Mouse (Mus musculus) midbrain, embryonic 15.5 days (tissue): ENCODE measurements around the gene Shkbp1. TPM values are rescaled to one million over a fixed set of nuclear protein-coding genes. Genes with fewer than 3 reads are reported as not detected.
A peak's percentile ranks its signal among the peaks of the same experiment; 100 is the strongest.

Source experiments
- ATAC-seq: fragments of 200-750 bp; cut with Nextera tagmentation; replicated peaks from 2 replicates; pipeline ENCODE4 v1.8.0; 2017; ENCODE audit warnings: moderate TSS enrichment
- H3K27ac ChIP-seq: fragments of 300-500 bp; sonication (generic); 2 replicates; pipeline ENCODE4 v1.5.1; 2015; ENCODE audit warnings: mild to moderate bottlenecking, inconsistent platforms
- H3K27me3 ChIP-seq: fragments of 300-500 bp; sonication (generic); replicated peaks from 2 replicates; pipeline ENCODE4 v1.6.1; 2015; ENCODE audit warnings: inconsistent platforms
- H3K36me3 ChIP-seq: fragments of 300-500 bp; sonication (generic); replicated peaks from 2 replicates; pipeline ENCODE4 v1.6.1; 2015; ENCODE audit warnings: inconsistent platforms
- H3K4me1 ChIP-seq: fragments of 300-500 bp; sonication (generic); 2 replicates; pipeline ENCODE4 v1.6.1; 2015; ENCODE audit warnings: inconsistent platforms
- H3K4me2 ChIP-seq: fragments of 300-500 bp; sonication (generic); 2 replicates; pipeline ENCODE4 v1.6.1; 2015; ENCODE audit warnings: inconsistent platforms, mild to moderate bottlenecking, moderate library complexity
- H3K4me3 ChIP-seq: fragments of 300-500 bp; sonication (generic); 2 replicates; pipeline ENCODE4 v1.5.1; 2015; ENCODE audit warnings: mild to moderate bottlenecking, inconsistent platforms
- H3K9ac ChIP-seq: fragments of 300-500 bp; sonication (generic); 2 replicates; pipeline ENCODE4 v1.6.1; 2015; ENCODE audit warnings: mild to moderate bottlenecking, inconsistent platforms
- H3K9me3 ChIP-seq: fragments of 300-500 bp; sonication (generic); 2 replicates; pipeline ENCODE4 v1.6.1; 2016; ENCODE audit warnings: inconsistent platforms
- WGBS: fragments of 180-500 bp; shearing (Covaris S2); methylation state at CpG from one replicate; pipeline ENCODE4 v1.1.7; 2015; ENCODE audit warnings: mixed read lengths; 5-methylcytosine and 5-hydroxymethylcytosine counted together
- polyA plus RNA-seq: library from polyadenylated mRNA; unstranded; fragments of >200 nt; fragmentation: Nextera tagmentation; extraction: Ambion mirVana; gene quantifications from 2 replicates; pipeline ENCODE4 v1.2.1, GENCODE M21; 2015

Shkbp1 gene
- polyA plus RNA-seq, 1 experiment from 2014 or later = 64.7 TPM

DNA sequence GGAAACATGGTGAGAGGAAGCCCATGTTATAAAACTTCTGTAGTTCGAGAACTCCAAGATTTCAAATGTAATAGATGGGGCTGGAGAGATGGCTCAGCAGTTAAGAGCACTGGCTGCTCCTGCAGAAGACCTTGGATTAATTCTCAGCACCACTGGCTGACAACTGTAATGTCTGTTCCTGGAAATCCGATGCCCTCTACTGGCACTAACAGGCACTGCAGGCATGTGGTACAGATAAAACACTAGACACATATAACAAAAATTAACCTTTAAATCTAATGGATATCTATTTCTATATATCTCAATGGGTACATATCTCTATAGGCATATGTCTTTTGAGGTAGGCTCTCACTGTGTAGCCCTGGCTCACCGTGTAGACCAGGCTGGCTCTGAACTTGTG lies 41.4 kb downstream of the Shkbp1 start:
- no peak for ATAC-seq
- no peak overlapping the region for H3K9ac ChIP-seq
- no peaks in the 10 kb centered on the region for H3K36me3 ChIP-seq
- peaks cover 7% of the 10 kb centered on the region; the same call in 1 of the 2 replicates for H3K4me1 ChIP-seq
- H3K27ac ChIP-seq = no peak overlapping the region
- H3K9me3 ChIP-seq = 0 out of 2 replicates have a peak, but pooled peaks cover 4% of the 10 kb centered on the region
- 94% methylated on average over 3 of the region's 3 CpGs for WGBS
- no peaks in the 10 kb centered on the region; the same call in 1 of the 2 replicates for H3K27me3 ChIP-seq
- no peak overlapping the region for H3K4me3 ChIP-seq
- no peak overlapping the region for H3K4me2 ChIP-seq

DNA sequence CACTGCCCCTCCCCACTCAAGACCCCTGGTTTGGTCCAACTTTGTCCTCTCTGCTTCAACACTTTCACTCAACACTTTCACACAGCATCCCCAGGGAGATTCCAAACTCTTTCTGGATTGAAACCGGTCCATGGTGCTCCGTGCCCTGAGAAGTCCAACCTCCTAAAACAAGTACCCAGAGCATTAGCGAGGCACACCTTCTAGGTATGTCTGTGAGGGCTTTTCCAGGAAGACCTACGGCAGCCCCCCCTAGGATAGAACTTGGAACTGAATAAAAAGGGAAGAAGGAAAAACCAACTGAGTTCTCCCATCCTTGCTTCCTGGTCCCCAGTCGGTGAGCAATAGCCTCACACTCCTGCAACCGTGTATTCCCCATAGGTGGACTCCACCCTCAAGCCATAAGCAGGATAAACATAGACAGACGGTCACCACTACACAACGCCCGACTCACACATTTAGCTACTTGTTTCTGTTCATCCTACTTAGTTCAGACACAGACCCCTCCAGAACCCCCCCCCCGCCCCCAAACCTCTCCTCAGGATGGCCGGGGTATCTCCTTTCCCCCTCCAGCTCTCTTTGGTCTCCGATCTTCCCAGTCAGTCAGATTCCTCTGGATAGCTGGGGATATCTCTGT lies 44.1 kb downstream of the Shkbp1 start:
- 0 out of 2 replicates have a peak, but pooled peaks cover 4% of the 10 kb centered on the region for H3K9me3 ChIP-seq
- H3K27ac ChIP-seq = no peak overlapping the region
- no peak for ATAC-seq
- 93% methylated on average over 12 of the region's 12 CpGs for WGBS
- no peak overlapping the region for H3K4me2 ChIP-seq
- no peak overlapping the region for H3K9ac ChIP-seq
- peaks cover 10% of the 10 kb centered on the region; the same call in 1 of the 2 replicates for H3K4me1 ChIP-seq
- H3K27me3 ChIP-seq = no peaks in the 10 kb centered on the region; the same call in 1 of the 2 replicates
- no peaks in the 10 kb centered on the region for H3K36me3 ChIP-seq
- H3K4me3 ChIP-seq = no peak overlapping the region

DNA sequence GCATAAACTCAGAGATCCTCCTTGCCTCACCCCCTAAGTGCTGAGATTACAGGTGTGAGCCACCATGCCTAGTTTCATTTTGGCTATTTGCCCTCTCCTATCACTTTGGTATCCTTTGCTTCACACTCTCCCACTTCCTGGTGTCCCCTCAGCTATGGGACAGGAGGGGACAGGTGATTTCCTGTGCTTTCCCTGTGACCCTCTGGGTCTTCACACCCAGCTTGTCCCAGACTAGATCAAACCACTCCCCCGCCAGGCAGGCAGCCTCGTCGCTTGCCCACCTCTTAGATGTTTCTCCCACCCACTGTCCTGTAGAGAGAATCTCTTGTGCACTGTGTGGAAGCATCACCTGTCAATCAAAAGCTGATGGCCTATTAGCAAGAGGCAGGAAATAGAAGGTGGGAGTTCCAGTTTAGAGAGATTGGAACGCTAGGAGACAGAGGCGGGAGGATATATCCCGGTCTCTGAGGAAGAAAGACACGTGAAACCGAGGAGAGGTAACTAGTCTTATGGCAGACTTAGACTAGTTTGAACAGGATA lies 44.8 kb downstream of the Shkbp1 start:
- H3K36me3 ChIP-seq = no peaks in the 10 kb centered on the region
- H3K9me3 ChIP-seq = 0 out of 2 replicates have a peak, but pooled peaks cover 4% of the 10 kb centered on the region
- no peaks in the 10 kb centered on the region; the same call in 1 of the 2 replicates for H3K27me3 ChIP-seq
- no peak overlapping the region for H3K9ac ChIP-seq
- no peak overlapping the region for H3K27ac ChIP-seq
- ATAC-seq = no peak
- H3K4me2 ChIP-seq = no peak overlapping the region
- 49% methylated on average over 8 of the region's 8 CpGs for WGBS
- no peak overlapping the region for H3K4me3 ChIP-seq
- peaks cover 10% of the 10 kb centered on the region; the same call in 1 of the 2 replicates for H3K4me1 ChIP-seq

DNA sequence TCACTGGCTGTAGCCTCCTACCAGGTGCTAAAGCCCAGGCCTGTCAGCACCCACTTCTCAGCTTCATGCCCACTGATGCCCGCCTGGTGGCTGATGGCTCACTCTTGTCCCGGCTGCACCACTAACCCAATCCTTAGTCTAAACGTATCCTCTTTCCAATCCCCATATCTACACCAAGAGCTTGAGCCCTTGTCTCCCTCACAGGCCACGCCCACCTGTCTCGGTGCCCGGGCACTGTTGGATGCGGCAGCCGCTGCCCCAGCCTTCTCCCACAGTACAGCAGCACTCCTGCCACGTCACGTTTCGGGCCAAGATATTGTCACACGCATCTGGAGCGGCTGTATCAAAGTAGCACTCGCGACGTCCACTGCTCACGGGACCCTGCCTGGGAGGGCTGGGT lies 45.5 kb downstream of the Shkbp1 start:
- Histone ChIP-seq H3K4me1 (peaks cover 10% of the 10 kb centered on the region; the same call in 1 of the 2 replicates), H3K27me3 (no peaks in the 10 kb centered on the region; the same call in 1 of the 2 replicates), H3K9ac (0 out of 2 replicates have a peak overlapping the region, but pooled peaks have one; percentile 17), H3K4me3 (peak overlapping the region; percentile 19), H3K27ac (no peak overlapping the region), H3K4me2 (peak overlapping the region; percentile 42), H3K36me3 (no peaks in the 10 kb centered on the region), H3K9me3 (0 out of 2 replicates have a peak, but pooled peaks cover 4% of the 10 kb centered on the region)
- WGBS = 6% methylated on average over 17 of the region's 17 CpGs
- ATAC-seq = peak; percentile 55

DNA sequence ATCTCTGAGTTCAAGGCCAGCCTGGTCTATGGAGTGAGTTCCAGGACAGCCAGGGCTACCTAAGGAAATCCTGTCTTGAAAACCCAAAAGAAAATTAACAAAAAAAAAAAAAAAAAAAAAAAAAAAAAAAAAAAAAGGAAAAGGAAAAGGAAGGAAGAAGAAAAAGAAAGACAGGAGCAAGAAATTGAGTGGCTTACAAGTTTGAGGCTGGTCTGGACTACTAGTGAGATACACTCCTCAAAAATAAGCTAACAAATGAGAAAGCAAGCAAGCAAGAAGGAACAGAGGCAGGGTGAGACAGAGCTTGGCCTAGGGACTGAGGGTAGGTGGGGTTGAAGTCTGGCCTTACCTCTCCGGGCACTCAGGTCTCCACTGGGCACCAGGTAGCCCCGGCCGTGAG lies 46.0 kb downstream of the Shkbp1 start:
- Histone ChIP-seq H3K36me3 (no peaks in the 10 kb centered on the region), H3K4me2 (no peak overlapping the region), H3K4me1 (peaks cover 10% of the 10 kb centered on the region; the same call in 1 of the 2 replicates), H3K4me3 (no peak overlapping the region), H3K9ac (no peak overlapping the region), H3K27me3 (no peaks in the 10 kb centered on the region; the same call in 1 of the 2 replicates), H3K9me3 (0 out of 2 replicates have a peak, but pooled peaks cover 4% of the 10 kb centered on the region), H3K27ac (no peak overlapping the region)
- ATAC-seq = no peak
- WGBS = 68% methylated on average over 3 of the region's 3 CpGs

DNA sequence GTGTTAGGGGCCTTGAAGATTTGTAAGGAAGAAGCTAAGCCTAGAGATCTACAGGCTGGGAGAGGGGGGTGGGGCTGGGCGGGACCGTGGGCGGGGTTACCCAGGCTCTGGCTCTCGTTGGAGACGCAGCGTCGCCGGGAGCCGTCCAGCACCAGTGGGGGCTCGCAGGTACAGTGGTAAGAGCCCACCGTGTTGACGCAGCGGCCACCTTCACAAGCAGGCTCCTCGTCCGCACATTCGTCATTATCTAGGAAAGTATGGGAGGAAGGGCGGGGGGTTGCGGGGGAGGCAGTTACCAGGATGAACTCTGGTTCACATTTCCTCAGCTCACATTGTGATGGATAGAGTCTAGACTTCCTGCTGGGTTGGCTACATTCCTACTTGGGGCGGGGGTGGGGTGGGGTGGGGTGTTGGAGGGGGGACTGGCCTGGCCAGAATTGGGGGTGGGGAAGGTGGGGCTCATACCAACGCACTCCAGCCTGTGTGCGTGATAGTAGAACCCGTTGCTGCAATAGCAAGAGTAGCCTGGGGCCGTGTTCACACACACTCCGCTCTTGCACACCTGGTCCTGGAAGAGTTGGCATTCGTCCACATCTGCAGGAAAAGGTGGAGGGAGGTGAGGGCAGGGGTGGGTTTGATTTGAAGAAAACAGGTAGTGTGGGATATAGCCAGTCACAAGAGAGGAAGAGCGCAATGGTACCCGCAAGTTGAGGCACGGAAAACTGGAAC lies 46.8 kb downstream of the Shkbp1 start:
- Histone ChIP-seq H3K9me3 (0 out of 2 replicates have a peak, but pooled peaks cover under 1% of the 10 kb centered on the region), H3K27me3 (no peaks in the 10 kb centered on the region; the same call in 1 of the 2 replicates), H3K4me2 (peak overlapping the region; percentile 47), H3K4me3 (peak overlapping the region; percentile 18; the same call in 1 of the 2 replicates), H3K4me1 (peaks cover 10% of the 10 kb centered on the region; the same call in 1 of the 2 replicates), H3K36me3 (no peaks in the 10 kb centered on the region), H3K27ac (no peak overlapping the region), H3K9ac (no peak overlapping the region)
- 0 out of 2 replicates have a peak, but pooled peaks have one; percentile 19 for ATAC-seq
- 14% methylated on average over 28 of the region's 28 CpGs for WGBS

DNA sequence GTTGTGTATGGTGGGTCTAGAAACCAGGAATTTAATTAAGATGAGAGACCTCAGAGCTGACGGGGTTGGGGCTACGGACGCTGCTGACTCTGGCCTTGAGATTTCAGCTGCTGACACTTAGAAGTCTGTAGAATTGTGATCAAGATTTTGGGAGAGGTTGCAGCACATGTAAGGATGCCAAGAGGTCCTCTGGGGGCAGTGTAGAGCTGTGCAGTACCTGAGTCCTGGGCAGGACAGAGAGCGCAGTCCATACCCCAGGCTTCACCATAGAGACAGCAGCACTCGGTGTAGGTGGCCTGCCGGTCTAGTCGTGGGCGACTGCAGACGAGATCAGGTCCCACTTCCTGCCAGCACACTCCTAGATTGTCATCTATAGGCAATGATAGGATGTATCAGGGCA lies 48.3 kb downstream of the Shkbp1 start:
- H3K9ac ChIP-seq = no peak overlapping the region
- 49% methylated on average over 9 of the region's 9 CpGs for WGBS
- H3K27me3 ChIP-seq = no peaks in the 10 kb centered on the region; the same call in 1 of the 2 replicates
- no peak for ATAC-seq
- H3K36me3 ChIP-seq = no peaks in the 10 kb centered on the region
- no peak overlapping the region for H3K4me3 ChIP-seq
- peaks cover 10% of the 10 kb centered on the region; the same call in 1 of the 2 replicates for H3K4me1 ChIP-seq
- no peak overlapping the region for H3K27ac ChIP-seq
- H3K9me3 ChIP-seq = no peaks in the 10 kb centered on the region
- H3K4me2 ChIP-seq = no peak overlapping the region

DNA sequence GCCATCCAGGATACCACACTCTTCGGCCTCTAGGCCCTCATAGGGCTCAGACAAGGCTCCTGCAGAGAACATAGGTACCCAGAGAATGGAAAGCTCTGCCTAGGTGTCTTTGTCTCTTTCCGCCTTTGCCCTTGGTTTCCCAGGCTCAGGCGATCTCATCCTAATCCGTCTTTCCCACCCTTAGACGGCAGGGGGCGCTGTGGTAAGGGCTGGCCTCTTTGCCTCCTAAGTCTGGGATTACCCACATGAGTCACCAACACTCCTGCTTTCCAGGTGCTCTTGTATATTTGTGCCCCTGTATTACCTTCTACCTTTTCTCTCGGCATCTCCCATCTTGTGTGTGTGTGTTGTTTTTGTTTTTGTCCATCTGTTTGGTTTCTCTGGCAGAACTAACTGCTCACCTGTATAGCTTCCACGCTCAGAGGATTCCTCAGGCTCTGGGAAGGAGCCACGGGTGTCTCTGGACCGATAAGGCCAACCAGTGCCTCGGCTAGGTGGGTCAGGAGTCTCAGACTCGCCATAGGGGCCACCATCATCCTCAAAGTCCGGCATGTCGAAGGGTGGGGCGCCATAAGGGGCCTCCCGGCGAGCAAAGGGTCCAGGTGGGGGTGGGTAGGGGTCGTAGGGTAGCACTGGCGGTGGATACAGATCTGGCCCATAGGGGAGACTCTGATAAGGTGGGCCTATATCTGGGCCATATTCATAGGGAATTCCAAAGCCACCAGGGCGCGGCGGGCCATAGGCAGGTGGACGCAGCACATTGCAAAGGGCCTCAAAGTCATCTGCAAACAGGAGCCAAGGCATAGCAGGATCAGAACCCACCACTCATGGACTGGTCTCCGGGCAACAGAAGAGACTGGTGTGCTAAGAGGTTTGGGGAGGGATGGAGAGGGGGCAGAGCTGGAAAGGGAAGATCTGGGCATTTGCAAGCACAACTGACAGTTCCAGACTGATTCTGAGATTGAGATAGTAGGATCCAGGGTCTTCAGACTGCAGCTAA lies 49.4 kb downstream of the Shkbp1 start:
- WGBS = 75% methylated on average over 24 of the region's 24 CpGs
- Histone ChIP-seq H3K36me3 (no peaks in the 10 kb centered on the region), H3K4me1 (peaks cover 12% of the 10 kb centered on the region; the same call in 1 of the 2 replicates), H3K4me3 (no peak overlapping the region), H3K9ac (no peak overlapping the region), H3K4me2 (no peak overlapping the region), H3K9me3 (no peaks in the 10 kb centered on the region), H3K27me3 (no peaks in the 10 kb centered on the region; the same call in 1 of the 2 replicates), H3K27ac (no peak overlapping the region)
- ATAC-seq = no peak

DNA sequence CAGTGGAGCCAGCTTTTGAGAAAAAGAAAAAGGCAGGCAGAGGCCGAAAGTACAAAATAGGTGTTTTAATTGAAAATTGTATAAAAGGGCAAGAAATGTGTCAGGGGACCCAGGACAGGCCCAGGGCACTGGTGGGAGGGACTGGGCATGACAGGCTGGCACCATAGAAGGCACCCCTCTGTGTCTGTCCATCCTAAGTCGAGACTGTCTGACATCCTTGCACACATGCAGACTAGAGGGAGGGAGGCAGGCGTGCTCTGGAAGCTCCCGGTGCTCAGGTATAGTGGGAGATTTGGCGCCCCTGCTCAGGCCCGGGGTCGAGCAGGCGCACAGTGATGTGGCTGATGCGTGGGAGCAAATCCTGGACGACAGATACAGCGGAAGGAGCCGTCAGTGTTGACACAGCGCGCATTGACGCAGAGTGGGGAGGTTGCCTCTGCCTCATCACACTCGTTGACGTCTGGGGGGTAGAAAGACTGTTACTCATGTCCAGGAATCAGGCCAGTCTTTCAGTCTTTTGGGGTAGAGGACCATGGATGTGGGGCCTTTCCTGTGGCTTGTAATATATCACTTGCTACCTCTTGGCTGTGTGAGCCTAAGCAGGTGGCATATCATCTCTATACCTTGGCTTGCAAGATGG lies 50.6 kb downstream of the Shkbp1 start:
- Histone ChIP-seq H3K9ac (no peak overlapping the region), H3K4me2 (no peak overlapping the region), H3K4me1 (peaks cover 8% of the 10 kb centered on the region; the same call in 1 of the 2 replicates), H3K9me3 (no peaks in the 10 kb centered on the region), H3K27me3 (peaks cover 4% of the 10 kb centered on the region; the same call in 1 of the 2 replicates), H3K4me3 (no peak overlapping the region), H3K36me3 (no peaks in the 10 kb centered on the region), H3K27ac (no peak overlapping the region)
- 88% methylated on average over 17 of the region's 17 CpGs for WGBS
- no peak for ATAC-seq

DNA sequence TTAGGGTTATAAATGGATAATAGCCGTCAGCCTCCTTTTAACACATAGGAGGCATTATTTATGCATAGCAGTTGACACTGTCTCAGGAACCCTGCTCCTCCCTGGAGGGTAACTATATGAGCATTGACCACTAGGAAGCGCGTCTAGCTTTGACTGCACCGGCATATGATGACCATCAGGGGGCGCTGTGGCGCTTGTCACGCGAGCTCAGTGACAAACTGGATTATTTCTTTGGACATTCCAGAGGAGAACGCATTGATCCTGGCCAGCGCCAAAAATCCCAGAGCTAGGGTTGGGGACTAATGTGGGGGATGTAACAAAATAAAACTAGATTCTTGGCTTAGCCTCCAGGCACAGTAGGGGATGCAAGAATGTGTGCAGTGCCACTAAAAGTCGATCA lies 53.6 kb downstream of the Shkbp1 start:
- H3K36me3 ChIP-seq = no peaks in the 10 kb centered on the region
- H3K4me1 ChIP-seq = 0 out of 2 replicates have a peak, but pooled peaks cover 3% of the 10 kb centered on the region
- no peak for ATAC-seq
- no peaks in the 10 kb centered on the region for H3K9me3 ChIP-seq
- H3K9ac ChIP-seq = no peak overlapping the region
- WGBS = 11% methylated on average over 11 of the region's 11 CpGs
- no peak overlapping the region for H3K27ac ChIP-seq
- no peak overlapping the region for H3K4me3 ChIP-seq
- no peak overlapping the region for H3K4me2 ChIP-seq
- 0 out of 2 replicates have a peak, but pooled peaks cover 4% of the 10 kb centered on the region for H3K27me3 ChIP-seq

DNA sequence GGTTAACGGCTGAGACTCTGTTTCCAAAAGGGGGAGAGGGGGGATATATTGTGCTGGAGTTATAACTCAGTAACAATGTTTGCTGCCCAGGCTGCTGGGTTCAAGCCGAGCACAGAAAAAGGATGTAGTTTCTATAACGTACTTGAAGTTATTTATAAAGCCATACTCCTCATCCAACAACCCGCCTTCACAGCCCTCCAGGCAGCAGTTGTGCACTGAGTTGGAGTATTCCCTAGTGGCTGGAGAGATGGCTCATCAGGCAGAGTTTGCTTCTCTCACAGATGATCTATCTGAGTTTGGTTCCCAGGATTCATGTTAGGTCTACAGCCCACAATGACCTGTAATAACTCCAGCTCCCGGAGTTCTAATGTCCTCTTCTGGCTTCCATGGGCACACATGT lies 55.0 kb downstream of the Shkbp1 start:
- Histone ChIP-seq H3K36me3 (no peaks in the 10 kb centered on the region), H3K27me3 (0 out of 2 replicates have a peak, but pooled peaks cover 4% of the 10 kb centered on the region), H3K9ac (no peak overlapping the region), H3K4me2 (no peak overlapping the region), H3K4me3 (no peak overlapping the region), H3K9me3 (no peaks in the 10 kb centered on the region), H3K4me1 (0 out of 2 replicates have a peak, but pooled peaks cover 3% of the 10 kb centered on the region), H3K27ac (no peak overlapping the region)
- no peak for ATAC-seq
- 81% methylated on average over 5 of the region's 5 CpGs for WGBS
